Mouse (Mus musculus): ENCODE measurements at regions not wholly inside any gene's neighbourhood (a gene's known extent, or its start where the extent isn't known, plus 50 kb on each side); places are given as distances from the start of the nearest gene placed in this dataset.

DNA sequence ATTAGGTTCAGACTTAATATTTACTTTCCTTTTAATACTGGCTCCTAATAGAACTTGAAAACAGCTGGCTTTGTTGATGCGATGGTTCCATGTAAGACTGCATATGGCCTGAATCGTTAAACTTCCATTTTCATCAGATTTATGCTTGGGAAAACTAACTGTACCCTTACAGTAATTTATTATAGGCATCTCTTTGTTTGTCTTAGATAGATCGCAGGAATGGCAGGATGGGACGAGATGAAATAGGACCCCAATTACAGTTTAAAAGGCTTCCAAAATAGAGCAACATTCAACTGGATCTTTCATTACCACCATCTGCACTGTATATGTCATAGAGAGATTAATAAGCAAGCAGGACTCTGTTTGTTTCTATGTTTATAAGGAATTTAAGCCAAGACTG lies 335.3 kb downstream of the Fat4 start:
- no peak for ATAC-seq
- no peak for DNase-seq
- Histone ChIP-seq H3K4me2 (ENCODE audit: low read depth) (no peak overlapping the region), H3K27ac (ENCODE audit: low read depth, low read length) (no peak overlapping the region), H3K9me3 (ENCODE audit: low read length) (no peaks in the 10 kb centered on the region), H3K4me3 (ENCODE audit: low read depth, low read length) (no peak overlapping the region), H3K9ac (no peak overlapping the region), H3K36me3 (ENCODE audit: insufficient read depth) (no peaks in the 10 kb centered on the region), H3K27me3 (ENCODE audit: insufficient read depth, low read length) (no peaks in the 10 kb centered on the region), H3K4me1 (ENCODE audit: insufficient read depth) (no peaks in the 10 kb centered on the region)
- 54% methylated on average over 4 of the region's 4 CpGs for WGBS
- TF ChIP-seq CTCF (IDR thresholded peaks at IDR 0.05; ENCODE audit: low read depth): no peak

DNA sequence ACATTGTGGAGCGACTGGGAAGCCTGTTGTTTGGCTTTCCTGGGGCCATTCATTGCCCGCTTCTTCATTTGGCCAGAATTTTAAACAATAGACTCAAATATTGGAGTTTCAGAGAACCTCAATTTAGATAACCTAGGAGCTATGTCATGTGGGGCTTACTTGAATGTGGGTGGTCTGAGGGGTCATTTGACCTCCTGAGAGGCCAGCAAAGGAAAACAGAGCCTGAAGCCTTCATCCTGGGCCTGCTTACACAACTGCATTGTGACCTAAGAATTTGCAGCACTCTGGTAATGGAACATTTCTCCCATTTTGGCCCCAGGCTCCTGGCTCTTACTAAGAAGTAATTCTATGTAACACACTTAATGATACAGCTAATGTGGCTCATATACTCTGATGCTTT lies 348.2 kb downstream of the Fat4 start:
- WGBS: 77% methylated on average over 2 of the region's 2 CpGs
- no peak for ATAC-seq

DNA sequence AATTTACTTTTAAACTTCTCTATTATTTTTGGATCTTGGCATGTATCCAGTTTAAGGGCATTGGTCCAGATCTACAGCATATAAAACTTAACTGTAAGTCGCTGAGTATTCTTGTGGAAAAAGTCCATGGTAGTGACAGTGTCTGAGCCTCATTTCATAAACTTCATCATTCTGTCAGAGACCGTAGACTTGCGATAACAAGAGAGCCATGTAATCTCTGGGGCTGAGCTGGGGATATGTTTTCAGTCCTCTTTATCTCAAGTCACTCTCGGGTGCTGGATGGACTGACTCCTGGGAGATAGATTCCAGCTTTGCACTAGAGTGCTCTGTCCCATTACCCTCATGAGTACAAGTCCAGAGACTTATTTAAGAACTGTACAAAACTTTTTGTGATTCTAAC lies 362.0 kb downstream of the Fat4 start:
- H3K27ac ChIP-seq (ENCODE audit: low read depth, low read length): no peak overlapping the region
- DNase-seq (no peak), ATAC-seq (no peak)
- 49% methylated on average over 4 of the region's 4 CpGs for WGBS
- no peak overlapping the region for H3K9ac ChIP-seq
- no peak overlapping the region for H3K4me3 ChIP-seq (ENCODE audit: low read depth, low read length)
- TF ChIP-seq CTCF (IDR thresholded peaks at IDR 0.05; ENCODE audit: low read depth): no peak
- H3K27me3 ChIP-seq (ENCODE audit: insufficient read depth, low read length): no peaks in the 10 kb centered on the region
- H3K36me3 ChIP-seq (ENCODE audit: insufficient read depth): no peaks in the 10 kb centered on the region
- no peak overlapping the region for H3K4me2 ChIP-seq (ENCODE audit: low read depth)
- H3K4me1 ChIP-seq (ENCODE audit: insufficient read depth): no peaks in the 10 kb centered on the region
- H3K9me3 ChIP-seq (ENCODE audit: low read length): no peaks in the 10 kb centered on the region

More for the DNA sequence above, 348.2 kb downstream of the Fat4 start:
- Histone ChIP-seq H3K4me2 (ENCODE audit: low read depth) (no peak overlapping the region), H3K27me3 (ENCODE audit: insufficient read depth, low read length) (no peaks in the 10 kb centered on the region), H3K9me3 (ENCODE audit: low read length) (no peaks in the 10 kb centered on the region), H3K4me3 (ENCODE audit: low read depth, low read length) (no peak overlapping the region), H3K36me3 (ENCODE audit: insufficient read depth) (no peaks in the 10 kb centered on the region), H3K27ac (ENCODE audit: low read depth, low read length) (no peak overlapping the region), H3K4me1 (ENCODE audit: insufficient read depth) (no peaks in the 10 kb centered on the region), H3K9ac (no peak overlapping the region)
- TF ChIP-seq CTCF (IDR thresholded peaks at IDR 0.05; ENCODE audit: low read depth): no peak
- DNase-seq: no peak

DNA sequence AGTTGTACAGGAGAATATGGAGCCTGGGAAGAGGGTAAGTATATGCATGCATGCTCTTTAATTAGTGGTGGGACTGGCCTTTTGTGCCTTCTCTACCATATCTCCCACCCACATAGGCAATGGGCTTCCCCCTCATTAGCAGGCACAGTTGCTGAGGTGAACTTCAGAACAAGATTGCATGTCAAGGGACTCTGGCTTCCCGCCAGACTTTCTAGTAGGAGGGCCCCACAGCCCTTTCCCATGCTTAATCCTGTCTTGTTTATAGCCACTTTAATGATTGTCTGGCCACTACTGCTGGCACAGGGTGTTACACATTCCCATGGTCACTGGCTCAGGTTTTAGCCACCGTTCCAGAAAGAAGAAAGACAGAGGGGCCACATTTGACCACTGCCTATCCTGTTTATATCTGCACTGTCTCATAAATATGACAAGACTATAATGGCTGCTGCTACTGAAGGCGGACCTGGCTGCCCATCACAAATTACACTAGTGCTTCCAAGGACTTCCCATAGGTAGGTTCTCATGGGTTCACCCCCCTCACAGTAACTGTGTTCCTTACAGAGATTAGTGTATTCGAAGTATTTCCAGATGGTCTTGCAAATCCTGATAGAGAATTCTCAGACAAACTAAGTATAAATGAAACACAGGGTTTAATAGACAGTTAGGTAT lies 362.6 kb downstream of the Fat4 start:
- peak; percentile 24 for DNase-seq
- no peak for TF ChIP-seq CTCF (IDR thresholded peaks at IDR 0.05; ENCODE audit: low read depth)
- ATAC-seq: no peak

DNA sequence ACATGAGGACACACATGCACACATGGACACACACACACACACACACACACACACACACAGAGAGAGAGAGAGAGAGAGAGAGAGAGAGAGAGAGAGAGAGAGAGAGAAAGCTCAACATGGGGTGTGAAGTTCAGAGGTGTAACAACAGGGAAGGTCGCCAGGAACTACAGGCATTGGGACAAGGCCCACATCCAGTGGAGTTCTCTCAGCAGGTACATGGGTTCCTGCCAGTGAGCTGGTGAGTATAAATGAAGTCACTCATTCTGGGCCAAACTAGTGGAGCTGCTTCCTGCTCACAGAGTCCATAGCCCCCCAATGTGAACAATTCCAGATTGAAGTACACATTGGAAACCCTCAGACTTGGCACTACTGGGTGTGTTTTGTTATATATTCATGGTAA lies 366.3 kb downstream of the Fat4 start:
- WGBS: 73% methylated on average over 1 of the region's 1 CpGs
- peak; percentile 14 for DNase-seq
- no peak overlapping the region for H3K4me2 ChIP-seq (ENCODE audit: low read depth)
- H3K4me1 ChIP-seq (ENCODE audit: insufficient read depth): no peaks in the 10 kb centered on the region
- no peak for TF ChIP-seq CTCF (IDR thresholded peaks at IDR 0.05; ENCODE audit: low read depth)
- ATAC-seq: no peak
- no peak overlapping the region for H3K9ac ChIP-seq
- H3K9me3 ChIP-seq (ENCODE audit: low read length): no peaks in the 10 kb centered on the region
- H3K27me3 ChIP-seq (ENCODE audit: insufficient read depth, low read length): no peaks in the 10 kb centered on the region
- no peaks in the 10 kb centered on the region for H3K36me3 ChIP-seq (ENCODE audit: insufficient read depth)
- no peak overlapping the region for H3K27ac ChIP-seq (ENCODE audit: low read depth, low read length)
- no peak overlapping the region for H3K4me3 ChIP-seq (ENCODE audit: low read depth, low read length)

More for the DNA sequence above, 362.6 kb downstream of the Fat4 start:
- Histone ChIP-seq H3K27me3 (ENCODE audit: insufficient read depth, low read length) (no peaks in the 10 kb centered on the region), H3K9me3 (ENCODE audit: low read length) (no peaks in the 10 kb centered on the region), H3K4me3 (ENCODE audit: low read depth, low read length) (no peak overlapping the region), H3K36me3 (ENCODE audit: insufficient read depth) (no peaks in the 10 kb centered on the region), H3K4me2 (ENCODE audit: low read depth) (no peak overlapping the region), H3K4me1 (ENCODE audit: insufficient read depth) (no peaks in the 10 kb centered on the region), H3K27ac (ENCODE audit: low read depth, low read length) (no peak overlapping the region), H3K9ac (no peak overlapping the region)
- WGBS: 15% methylated on average over 4 of the region's 4 CpGs

DNA sequence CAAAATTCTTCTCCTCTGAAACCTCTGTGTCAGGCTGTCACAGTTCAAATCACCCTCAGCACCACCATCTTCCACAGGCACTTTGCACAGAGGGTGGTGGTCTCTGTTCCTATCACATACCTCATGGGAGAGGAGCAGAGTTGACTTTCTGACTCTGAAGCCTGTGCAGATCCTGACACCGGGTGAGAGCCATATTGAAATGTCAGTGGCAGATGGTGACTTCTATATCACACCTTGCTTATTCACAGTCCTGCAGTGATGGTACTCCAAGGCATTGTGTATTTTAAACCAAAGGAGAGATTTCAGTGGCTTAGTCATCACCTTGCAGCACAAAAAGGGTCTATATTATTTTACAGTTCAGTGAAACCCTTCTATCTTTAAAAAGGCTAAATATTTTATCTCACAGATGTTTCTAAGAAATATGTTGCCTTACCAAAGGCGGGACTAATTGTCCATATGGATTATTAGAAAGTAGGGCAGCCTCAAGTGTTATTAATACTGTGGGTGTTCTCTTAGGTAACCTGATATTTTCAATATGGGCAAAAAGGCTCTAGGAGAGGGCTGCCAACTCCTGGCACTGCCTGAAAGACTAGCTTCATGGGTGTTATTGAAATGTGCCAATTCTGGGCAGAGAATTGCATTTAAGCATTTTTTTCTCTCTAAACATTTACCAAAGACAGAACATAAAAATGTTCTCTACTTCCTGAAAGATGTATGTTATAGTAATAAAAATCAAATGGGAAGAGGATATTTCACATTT lies 378.1 kb downstream of the Fat4 start:
- Histone ChIP-seq H3K4me2 (ENCODE audit: low read depth) (no peak overlapping the region), H3K27me3 (ENCODE audit: insufficient read depth, low read length) (no peaks in the 10 kb centered on the region), H3K36me3 (ENCODE audit: insufficient read depth) (no peaks in the 10 kb centered on the region), H3K4me3 (ENCODE audit: low read depth, low read length) (no peak overlapping the region), H3K9me3 (ENCODE audit: low read length) (no peaks in the 10 kb centered on the region), H3K27ac (ENCODE audit: low read depth, low read length) (no peak overlapping the region), H3K9ac (no peak overlapping the region), H3K4me1 (ENCODE audit: insufficient read depth) (no peaks in the 10 kb centered on the region)
- TF ChIP-seq CTCF (IDR thresholded peaks at IDR 0.05; ENCODE audit: low read depth): no peak
- 64% methylated on average over 2 of the region's 2 CpGs for WGBS
- DNase-seq (no peak), ATAC-seq (no peak)

DNA sequence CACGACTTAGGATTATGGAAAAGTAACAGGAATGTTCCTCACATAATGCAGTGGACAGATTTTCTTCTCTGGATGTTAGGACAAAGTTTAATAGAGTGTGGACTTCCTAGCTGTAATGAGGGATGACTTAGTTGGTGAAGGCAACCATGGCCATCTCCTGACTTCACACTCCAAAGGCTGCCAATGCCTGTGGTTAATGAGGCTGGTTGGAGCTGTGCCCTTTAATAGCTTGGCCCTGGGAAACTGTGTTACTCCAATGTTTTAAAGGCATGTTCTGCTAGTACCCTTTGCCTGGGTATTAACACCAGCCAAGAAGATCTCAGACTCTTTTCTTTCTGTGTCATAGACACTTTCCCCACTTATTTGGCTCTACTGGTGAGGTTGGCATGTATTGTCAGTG lies 378.9 kb downstream of the Fat4 start:
- 86% methylated on average over 1 of the region's 1 CpGs for whole genome bisulfite sequencing
- Histone ChIP-seq H3K27ac (ENCODE audit: low read depth, low read length) (no peak overlapping the region), H3K36me3 (ENCODE audit: insufficient read depth) (no peaks in the 10 kb centered on the region), H3K4me1 (ENCODE audit: insufficient read depth) (no peaks in the 10 kb centered on the region), H3K4me3 (ENCODE audit: low read depth, low read length) (no peak overlapping the region), H3K9ac (no peak overlapping the region), H3K9me3 (ENCODE audit: low read length) (no peaks in the 10 kb centered on the region), H3K27me3 (ENCODE audit: insufficient read depth, low read length) (no peaks in the 10 kb centered on the region), H3K4me2 (ENCODE audit: low read depth) (no peak overlapping the region)
- DNase-seq: peak; percentile 27
- no peak for TF ChIP-seq CTCF (IDR thresholded peaks at IDR 0.05; ENCODE audit: low read depth)
- no peak for ATAC-seq

Data from forebrain, postnatal 0 days (tissue).